Mouse (Mus musculus) limb, embryonic 12.5 days (tissue): Measurements from ENCODE around the gene Akap13. TPM values are rescaled to one million over a fixed set of nuclear protein-coding genes. Genes with fewer than 3 reads are reported as not detected.

Experiments
- ATAC-seq: fragments of 200-750 bp; cut with Nextera tagmentation; 2 replicates; pipeline ENCODE4 v1.8.0; 2017; ENCODE audit warnings: low read depth, moderate TSS enrichment; ENCODE audit not compliant: insufficient number of reproducible peaks, insufficient read depth, low FRiP score, low TSS enrichment
- H3K27ac ChIP-seq: fragments of 300-500 bp; sonication (generic); 2 replicates; pipeline ENCODE4 v1.5.1; 2016; ENCODE audit warnings: mild to moderate bottlenecking, moderate library complexity
- H3K27me3 ChIP-seq: fragments of 300-500 bp; sonication (generic); 2 replicates; pipeline ENCODE4 v1.6.1; 2016; ENCODE audit warnings: mild to moderate bottlenecking, moderate library complexity
- H3K36me3 ChIP-seq: fragments of 300-500 bp; sonication (generic); 2 replicates; pipeline ENCODE4 v1.6.1; 2016; ENCODE audit warnings: mild to moderate bottlenecking, moderate library complexity
- H3K4me1 ChIP-seq: fragments of 300-500 bp; sonication (generic); replicated peaks from 2 replicates; pipeline ENCODE4 v1.6.1; 2016
- H3K4me2 ChIP-seq: fragments of 300-500 bp; sonication (generic); 2 replicates; pipeline ENCODE4 v1.6.1; 2016; ENCODE audit warnings: mild to moderate bottlenecking, moderate library complexity
- H3K4me3 ChIP-seq: fragments of 300-500 bp; sonication (generic); replicated peaks from 2 replicates; pipeline ENCODE4 v1.5.1; 2016; ENCODE audit warnings: mild to moderate bottlenecking
- H3K9ac ChIP-seq: fragments of 300-500 bp; sonication (generic); replicated peaks from 2 replicates; pipeline ENCODE4 v1.6.1; 2016; ENCODE audit warnings: mild to moderate bottlenecking, moderate library complexity
- H3K9me3 ChIP-seq: fragments of 300-500 bp; sonication (generic); 2 replicates; pipeline ENCODE4 v1.6.1; 2016; ENCODE audit warnings: mild to moderate bottlenecking, moderate library complexity
- WGBS: fragments of 180-500 bp; shearing (Covaris S2); methylation state at CpG from one replicate; pipeline ENCODE4 v1.1.7; 2016; 5-methylcytosine and 5-hydroxymethylcytosine counted together
- polyA plus RNA-seq: library from polyadenylated mRNA; unstranded; fragments of >200 nt; fragmentation: Nextera tagmentation; extraction: Ambion mirVana; gene quantifications from 2 replicates; pipeline ENCODE4 v1.2.1, GENCODE M21; 2016

The Akap13 gene
- polyA plus RNA-seq, 1 experiment from 2014 or later = 44.9 TPM

DNA sequence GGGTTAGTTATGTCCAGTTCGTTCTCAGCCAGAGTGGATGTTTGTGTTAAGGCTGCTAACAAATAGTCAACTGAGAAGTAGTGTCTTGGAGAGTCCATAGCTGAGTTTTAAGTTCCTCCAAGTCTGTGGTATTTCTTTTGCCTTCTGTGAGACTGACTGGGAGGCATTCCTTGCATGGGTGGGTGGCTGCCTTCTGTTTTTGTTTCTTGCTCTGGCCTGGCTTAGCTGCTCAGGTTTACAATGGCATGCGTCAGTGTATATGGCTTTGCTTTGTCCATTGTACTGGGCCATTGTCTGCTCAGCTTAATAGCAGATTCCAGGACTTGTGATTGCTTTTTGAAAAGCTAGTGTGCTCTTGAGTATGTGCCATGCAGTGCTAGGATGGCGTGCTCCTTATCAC is 65.9 kb downstream of the Akap13 start:
- Histone ChIP-seq H3K27ac (no peak overlapping the region), H3K27me3 (no peaks in the 10 kb centered on the region), H3K36me3 (no peaks in the 10 kb centered on the region), H3K4me3 (no peak overlapping the region), H3K9ac (no peak overlapping the region), H3K4me2 (no peak overlapping the region), H3K4me1 (peaks cover 31% of the 10 kb centered on the region), H3K9me3 (no peaks in the 10 kb centered on the region)
- WGBS = 59% methylated on average over 3 of the region's 3 CpGs
- ATAC-seq = no peak

GRCm38 (mm10) chr7:75522226-75522625 is 66.9 kb downstream of the Akap13 start:
- H3K9me3 ChIP-seq = no peaks in the 10 kb centered on the region

DNA sequence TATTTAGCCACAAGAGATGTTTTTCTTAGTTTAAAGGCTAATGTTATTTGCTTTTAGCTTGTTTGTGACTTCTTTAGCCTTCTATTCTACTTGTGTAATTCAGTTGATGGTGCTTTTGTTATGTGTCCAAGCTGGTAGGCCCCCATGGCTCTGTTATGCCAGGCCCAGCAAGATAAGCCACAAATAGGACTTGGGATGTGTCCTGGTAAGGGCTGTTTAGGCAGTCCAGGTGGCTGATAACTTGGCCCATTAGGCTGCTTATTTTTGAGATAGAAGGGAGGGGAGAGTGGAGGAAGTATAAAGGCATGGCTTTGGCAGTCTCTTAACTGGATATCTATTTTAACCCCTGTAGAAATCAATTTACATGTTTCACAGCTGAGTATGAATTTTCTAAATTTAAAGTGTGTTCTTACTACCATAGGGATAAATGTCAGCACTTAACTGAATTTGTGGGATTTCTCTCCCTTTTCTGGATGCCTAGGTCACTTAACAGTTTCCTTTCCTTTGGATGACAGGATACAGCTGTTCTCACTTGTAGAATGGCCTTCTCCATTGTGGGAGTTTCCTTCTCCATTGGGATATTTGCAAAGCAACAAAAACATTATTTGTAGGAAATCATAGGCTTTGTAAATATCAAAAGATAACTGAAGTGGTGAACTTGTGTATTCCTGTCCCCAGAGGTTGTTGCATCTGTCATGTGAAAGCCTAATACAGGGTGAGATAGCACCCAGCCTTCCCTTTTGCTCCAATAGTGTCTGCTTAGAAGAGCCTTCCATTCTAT is 69.6 kb downstream of the Akap13 start:
- H3K27ac ChIP-seq = no peak overlapping the region
- H3K36me3 ChIP-seq = no peaks in the 10 kb centered on the region
- peaks cover 27% of the 10 kb centered on the region for H3K4me1 ChIP-seq
- no peaks in the 10 kb centered on the region for H3K9me3 ChIP-seq
- no peak overlapping the region for H3K4me2 ChIP-seq
- no peak overlapping the region for H3K9ac ChIP-seq
- H3K27me3 ChIP-seq = no peaks in the 10 kb centered on the region
- no peak overlapping the region for H3K4me3 ChIP-seq
- ATAC-seq = no peak

More at GRCm38 (mm10) chr7:75522226-75522625, 66.9 kb downstream of the Akap13 start:
- Histone ChIP-seq H3K4me3 (no peak overlapping the region), H3K9ac (no peak overlapping the region), H3K27me3 (no peaks in the 10 kb centered on the region), H3K27ac (no peak overlapping the region), H3K4me1 (peaks cover 34% of the 10 kb centered on the region), H3K4me2 (no peak overlapping the region), H3K36me3 (no peaks in the 10 kb centered on the region)
- ATAC-seq = no peak
- 87% methylated on average over 3 of the region's 3 CpGs for WGBS

- Histone ChIP-seq H3K4me1 (peaks cover 24% of the 10 kb centered on the region), H3K36me3 (no peaks in the 10 kb centered on the region), H3K9me3 (no peaks in the 10 kb centered on the region), H3K4me3 (no peak overlapping the region), H3K9ac (no peak overlapping the region), H3K27me3 (no peaks in the 10 kb centered on the region), H3K27ac (no peak overlapping the region), H3K4me2 (no peak overlapping the region)
- WGBS = 51% methylated on average over 4 of the region's 4 CpGs
- ATAC-seq = no peak
Observed at GRCm38 (mm10) chr7:75525716-75526401, 70.5 kb downstream of the Akap13 start.

- H3K9me3 ChIP-seq = no peaks in the 10 kb centered on the region
- no peak overlapping the region for H3K4me3 ChIP-seq
- no peaks in the 10 kb centered on the region for H3K36me3 ChIP-seq
- no peak overlapping the region for H3K4me2 ChIP-seq
- H3K9ac ChIP-seq = no peak overlapping the region
- peaks cover 17% of the 10 kb centered on the region for H3K4me1 ChIP-seq
- H3K27ac ChIP-seq = no peak overlapping the region
- 72% methylated on average over 4 of the region's 4 CpGs for WGBS
- H3K27me3 ChIP-seq = no peaks in the 10 kb centered on the region
- no peak for ATAC-seq
Observed at GRCm38 (mm10) chr7:75528751-75529150, 73.4 kb downstream of the Akap13 start.

DNA sequence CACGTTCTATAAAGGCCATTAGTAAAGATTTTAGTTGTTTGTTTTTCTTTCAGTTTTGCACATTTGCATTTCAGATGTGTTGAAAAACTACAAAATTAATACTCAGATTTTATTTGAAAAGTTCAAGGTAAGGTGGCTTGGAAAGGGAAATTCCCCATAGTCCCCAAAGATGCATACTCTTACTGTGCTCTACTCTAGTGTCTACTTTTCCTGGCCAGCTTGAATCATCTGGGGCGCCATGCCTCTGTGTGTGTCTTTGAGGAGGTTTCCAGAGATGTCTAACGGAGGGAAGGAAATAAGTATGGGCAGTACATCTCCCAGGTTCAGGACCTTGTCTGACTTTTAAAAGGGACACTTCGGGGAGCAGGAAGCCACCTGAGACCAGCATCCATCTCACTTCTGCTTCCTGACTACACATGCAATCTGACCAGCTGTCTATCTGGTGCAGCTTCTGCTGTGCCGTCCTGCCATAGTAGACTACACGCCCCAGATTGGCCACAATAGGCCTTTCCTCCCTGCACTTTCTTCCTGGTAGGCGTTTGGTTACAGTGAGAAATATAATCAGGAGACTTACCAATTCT is 74.6 kb downstream of the Akap13 start:
- ATAC-seq = no peak
- Histone ChIP-seq H3K4me2 (no peak overlapping the region), H3K36me3 (no peaks in the 10 kb centered on the region), H3K27me3 (no peaks in the 10 kb centered on the region), H3K9ac (no peak overlapping the region), H3K27ac (no peak overlapping the region), H3K4me3 (no peak overlapping the region), H3K9me3 (no peaks in the 10 kb centered on the region), H3K4me1 (peaks cover 15% of the 10 kb centered on the region)
- WGBS = 84% methylated on average over 7 of the region's 7 CpGs

DNA sequence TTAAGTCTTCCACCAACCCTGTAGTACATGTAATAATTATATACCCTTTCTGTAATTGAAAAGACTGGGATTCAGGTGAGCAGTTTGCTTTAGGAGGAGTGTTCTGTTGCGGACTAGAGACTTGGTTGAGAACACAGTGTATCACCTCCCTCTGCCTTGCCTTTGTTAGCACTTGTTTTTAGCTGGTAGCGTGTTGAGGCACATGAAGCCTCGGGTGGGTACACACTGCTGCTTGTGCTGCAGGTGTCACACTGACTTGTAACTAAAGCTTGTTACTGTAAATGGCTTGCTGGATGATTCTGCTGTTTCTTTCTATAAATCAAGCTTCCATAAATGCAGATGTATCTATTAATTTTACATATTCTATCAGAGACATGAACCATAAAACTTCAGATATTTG is 75.3 kb downstream of the Akap13 start:
- Histone ChIP-seq H3K27ac (no peak overlapping the region), H3K9me3 (no peaks in the 10 kb centered on the region), H3K9ac (no peak overlapping the region), H3K36me3 (no peaks in the 10 kb centered on the region), H3K27me3 (no peaks in the 10 kb centered on the region), H3K4me2 (no peak overlapping the region), H3K4me3 (no peak overlapping the region), H3K4me1 (peaks cover 14% of the 10 kb centered on the region)
- WGBS = 85% methylated on average over 3 of the region's 3 CpGs
- no peak for ATAC-seq

DNA sequence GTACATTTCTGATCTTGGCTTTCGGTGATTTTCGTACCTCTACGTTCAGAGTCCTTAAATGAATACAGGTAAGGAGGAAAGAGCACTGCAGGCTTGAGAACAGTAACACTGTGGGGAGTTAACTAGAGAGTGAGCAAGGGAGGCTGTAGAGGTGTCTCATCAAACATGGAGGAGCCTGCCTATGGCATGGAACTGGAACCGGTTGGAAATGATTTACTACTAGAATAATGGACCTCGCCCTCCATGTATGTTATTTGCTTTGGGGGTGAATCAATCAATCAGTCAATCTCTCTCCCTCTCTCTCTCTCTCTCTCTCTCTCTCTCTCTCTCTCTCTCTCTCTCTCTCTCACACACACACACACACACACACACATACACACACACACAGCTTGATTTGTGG is 77.7 kb downstream of the Akap13 start:
- ATAC-seq = no peak
- Histone ChIP-seq H3K4me1 (no peaks in the 10 kb centered on the region), H3K27me3 (no peaks in the 10 kb centered on the region), H3K36me3 (no peaks in the 10 kb centered on the region; the same call in 1 of the 2 replicates), H3K9me3 (no peaks in the 10 kb centered on the region), H3K9ac (no peak overlapping the region), H3K4me2 (no peak overlapping the region), H3K27ac (no peak overlapping the region), H3K4me3 (no peak overlapping the region)
- 90% methylated on average over 5 of the region's 5 CpGs for WGBS

GRCm38 (mm10) chr7:75536298-75536697 is 81.0 kb downstream of the Akap13 start:
- WGBS = 88% methylated on average over 5 of the region's 5 CpGs
- no peaks in the 10 kb centered on the region for H3K27me3 ChIP-seq

DNA sequence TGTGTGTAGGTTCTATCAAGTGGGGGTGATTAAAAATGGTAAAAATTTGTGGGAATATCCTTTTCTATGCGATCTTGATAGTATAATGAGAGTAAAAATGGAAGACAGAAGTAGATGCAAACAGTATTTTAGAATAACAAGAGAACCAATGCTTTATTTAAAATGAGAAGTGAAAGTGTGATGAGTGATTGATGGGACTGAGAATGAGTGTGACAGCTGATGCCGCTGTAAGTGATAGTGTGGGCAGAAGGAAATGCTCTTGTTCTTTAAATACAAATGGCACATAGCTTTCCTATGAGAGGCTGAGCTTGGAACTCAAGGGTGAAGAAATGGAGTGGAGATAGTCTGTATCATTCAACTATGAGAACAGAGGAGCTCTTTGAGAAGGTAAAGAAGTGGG is 82.2 kb downstream of the Akap13 start:
- WGBS = 86% methylated on average over 2 of the region's 2 CpGs
- Histone ChIP-seq H3K4me2 (no peak overlapping the region), H3K27ac (no peak overlapping the region), H3K4me3 (no peak overlapping the region), H3K36me3 (no peaks in the 10 kb centered on the region; the same call in 1 of the 2 replicates), H3K9me3 (no peaks in the 10 kb centered on the region), H3K4me1 (no peaks in the 10 kb centered on the region), H3K9ac (no peak overlapping the region), H3K27me3 (no peaks in the 10 kb centered on the region)
- ATAC-seq = no peak

More at GRCm38 (mm10) chr7:75536298-75536697, 81.0 kb downstream of the Akap13 start:
- Histone ChIP-seq H3K36me3 (no peaks in the 10 kb centered on the region; the same call in 1 of the 2 replicates), H3K4me1 (no peaks in the 10 kb centered on the region), H3K27ac (no peak overlapping the region), H3K4me2 (no peak overlapping the region), H3K9ac (no peak overlapping the region), H3K4me3 (no peak overlapping the region), H3K9me3 (no peaks in the 10 kb centered on the region)
- ATAC-seq = no peak

DNA sequence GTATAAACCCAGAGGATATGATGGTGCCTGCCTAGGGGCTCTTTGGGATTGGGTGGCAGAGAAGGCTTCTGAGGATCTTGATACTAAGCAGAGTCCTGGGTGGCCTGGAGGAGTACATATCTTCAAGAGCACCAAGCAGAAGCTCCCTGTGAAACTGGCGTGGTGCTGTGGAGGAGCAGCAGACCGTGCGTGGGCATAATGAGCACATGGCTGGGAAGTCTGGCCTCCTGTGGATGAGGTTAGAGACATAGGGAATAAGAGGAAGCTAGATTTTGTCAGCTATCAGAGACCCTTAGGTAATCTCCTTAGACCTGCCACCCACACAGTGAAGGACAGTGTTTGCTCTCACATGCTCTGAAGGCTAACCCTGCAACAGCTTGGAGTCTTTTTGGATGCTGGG is 83.2 kb downstream of the Akap13 start:
- no peak for ATAC-seq
- Histone ChIP-seq H3K27me3 (no peaks in the 10 kb centered on the region), H3K4me3 (no peak overlapping the region), H3K9ac (no peak overlapping the region), H3K27ac (no peak overlapping the region), H3K4me1 (no peaks in the 10 kb centered on the region), H3K4me2 (no peak overlapping the region), H3K9me3 (no peaks in the 10 kb centered on the region), H3K36me3 (no peaks in the 10 kb centered on the region; the same call in 1 of the 2 replicates)
- 93% methylated on average over 3 of the region's 3 CpGs for WGBS
